Mouse (Mus musculus): ENCODE measurements at regions not wholly inside any gene's neighbourhood (a gene's known extent, or its start where the extent isn't known, plus 50 kb on each side); places are given as distances from the start of the nearest gene placed in this dataset.

GRCm38 (mm10) chr15:86852161-86852870 is 638.1 kb downstream of the Tbc1d22a start:
- H3K4me1 ChIP-seq (ENCODE audit: control insufficient read depth, insufficient read depth), result no peaks in the 10 kb centered on the region
- no peak overlapping the region for H3K27ac ChIP-seq (ENCODE audit: low read depth)
- DNase-seq (ENCODE audit: low spot score) (no peak), ATAC-seq (ENCODE audit: insufficient read depth, low read depth) (no peak)
- H3K9ac ChIP-seq (replicated peaks; ENCODE audit: low read depth, low read length), result no peak overlapping the region
- no peaks in the 10 kb centered on the region for H3K27me3 ChIP-seq (ENCODE audit: control insufficient read depth, insufficient read depth, low read length)
- no peak overlapping the region for H3K4me3 ChIP-seq (ENCODE audit: low read depth, low read length)
- no peaks in the 10 kb centered on the region for H3K9me3 ChIP-seq (replicated peaks; ENCODE audit: control insufficient read depth, low read length)
- TF ChIP-seq EP300 (IDR thresholded peaks at IDR 0.05; ENCODE audit: low read depth), result no peak
- no peak for TF ChIP-seq CTCF (IDR thresholded peaks at IDR 0.05; ENCODE audit: low read depth)
- H3K4me2 ChIP-seq (ENCODE audit: low read depth, low read length), result no peak overlapping the region
- no peaks in the 10 kb centered on the region for H3K36me3 ChIP-seq (replicated peaks; ENCODE audit: control insufficient read depth, insufficient read depth, low read length)
- 43% methylated on average over 11 of the region's 11 CpGs for WGBS

- Histone ChIP-seq H3K4me2 (ENCODE audit: low read depth, low read length) (no peak overlapping the region), H3K27me3 (ENCODE audit: control insufficient read depth, insufficient read depth, low read length) (no peaks in the 10 kb centered on the region), H3K9ac (replicated peaks; ENCODE audit: low read depth, low read length) (no peak overlapping the region), H3K36me3 (replicated peaks; ENCODE audit: control insufficient read depth, insufficient read depth, low read length) (no peaks in the 10 kb centered on the region), H3K4me1 (ENCODE audit: control insufficient read depth, insufficient read depth) (no peaks in the 10 kb centered on the region), H3K9me3 (replicated peaks; ENCODE audit: control insufficient read depth, low read length) (no peaks in the 10 kb centered on the region), H3K4me3 (ENCODE audit: low read depth, low read length) (no peak overlapping the region), H3K27ac (ENCODE audit: low read depth) (no peak overlapping the region)
- ATAC-seq (ENCODE audit: insufficient read depth, low read depth) (no peak), DNase-seq (ENCODE audit: low spot score) (no peak)
- 7% methylated on average over 3 of the region's 3 CpGs for WGBS
- TF ChIP-seq CTCF (IDR thresholded peaks at IDR 0.05; ENCODE audit: low read depth) (no peak), EP300 (IDR thresholded peaks at IDR 0.05; ENCODE audit: low read depth) (no peak)
Observed at GRCm38 (mm10) chr15:86858356-86858906, 644.2 kb downstream of the Tbc1d22a start.

GRCm38 (mm10) chr15:86875721-86876309 is 661.6 kb downstream of the Tbc1d22a start:
- ATAC-seq (ENCODE audit: insufficient read depth, low read depth) (no peak), DNase-seq (ENCODE audit: low spot score) (no peak)
- no peak for TF ChIP-seq EP300 (IDR thresholded peaks at IDR 0.05; ENCODE audit: low read depth)
- TF ChIP-seq CTCF (IDR thresholded peaks at IDR 0.05; ENCODE audit: low read depth), result no peak
- Histone ChIP-seq H3K36me3 (replicated peaks; ENCODE audit: control insufficient read depth, insufficient read depth, low read length) (no peaks in the 10 kb centered on the region), H3K4me1 (ENCODE audit: control insufficient read depth, insufficient read depth) (no peaks in the 10 kb centered on the region), H3K9ac (replicated peaks; ENCODE audit: low read depth, low read length) (no peak overlapping the region), H3K27ac (ENCODE audit: low read depth) (no peak overlapping the region), H3K9me3 (replicated peaks; ENCODE audit: control insufficient read depth, low read length) (no peaks in the 10 kb centered on the region), H3K4me2 (ENCODE audit: low read depth, low read length) (no peak overlapping the region), H3K27me3 (ENCODE audit: control insufficient read depth, insufficient read depth, low read length) (no peaks in the 10 kb centered on the region), H3K4me3 (ENCODE audit: low read depth, low read length) (no peak overlapping the region)
- 6% methylated on average over 7 of the region's 7 CpGs for WGBS

GRCm38 (mm10) chr15:86896974-86897373 is 647.1 kb upstream of the Fam19a5 start:
- no peaks in the 10 kb centered on the region for H3K27me3 ChIP-seq (ENCODE audit: control insufficient read depth, insufficient read depth, low read length)
- no peak overlapping the region for H3K27ac ChIP-seq (ENCODE audit: low read depth)
- DNase-seq (ENCODE audit: low spot score) (no peak), ATAC-seq (ENCODE audit: insufficient read depth, low read depth) (no peak)
- no peak overlapping the region for H3K4me2 ChIP-seq (ENCODE audit: low read depth, low read length)
- H3K36me3 ChIP-seq (replicated peaks; ENCODE audit: control insufficient read depth, insufficient read depth, low read length), result no peaks in the 10 kb centered on the region
- H3K4me3 ChIP-seq (ENCODE audit: low read depth, low read length), result no peak overlapping the region
- H3K9ac ChIP-seq (replicated peaks; ENCODE audit: low read depth, low read length), result no peak overlapping the region
- no peaks in the 10 kb centered on the region for H3K9me3 ChIP-seq (replicated peaks; ENCODE audit: control insufficient read depth, low read length)
- no peaks in the 10 kb centered on the region for H3K4me1 ChIP-seq (ENCODE audit: control insufficient read depth, insufficient read depth)
- no peak for TF ChIP-seq CTCF (IDR thresholded peaks at IDR 0.05; ENCODE audit: low read depth)
- TF ChIP-seq EP300 (IDR thresholded peaks at IDR 0.05; ENCODE audit: low read depth), result no peak
- WGBS, result 34% methylated on average over 6 of the region's 6 CpGs

- WGBS, result 78% methylated on average over 1 of the region's 1 CpGs
- no peaks in the 10 kb centered on the region for H3K27me3 ChIP-seq (ENCODE audit: control insufficient read depth, insufficient read depth, low read length)
Observed at GRCm38 (mm10) chr15:86899961-86900360, 644.1 kb upstream of the Fam19a5 start.

More at GRCm38 (mm10) chr15:86899961-86900360, 644.1 kb upstream of the Fam19a5 start:
- no peaks in the 10 kb centered on the region for H3K4me1 ChIP-seq (ENCODE audit: control insufficient read depth, insufficient read depth)
- TF ChIP-seq EP300 (IDR thresholded peaks at IDR 0.05; ENCODE audit: low read depth) (no peak), CTCF (IDR thresholded peaks at IDR 0.05; ENCODE audit: low read depth) (no peak)
- ATAC-seq (ENCODE audit: insufficient read depth, low read depth) (no peak), DNase-seq (ENCODE audit: low spot score) (no peak)
- no peaks in the 10 kb centered on the region for H3K36me3 ChIP-seq (replicated peaks; ENCODE audit: control insufficient read depth, insufficient read depth, low read length)
- no peak overlapping the region for H3K27ac ChIP-seq (ENCODE audit: low read depth)
- no peak overlapping the region for H3K4me3 ChIP-seq (ENCODE audit: low read depth, low read length)
- no peak overlapping the region for H3K9ac ChIP-seq (replicated peaks; ENCODE audit: low read depth, low read length)
- no peak overlapping the region for H3K4me2 ChIP-seq (ENCODE audit: low read depth, low read length)
- H3K9me3 ChIP-seq (replicated peaks; ENCODE audit: control insufficient read depth, low read length), result no peaks in the 10 kb centered on the region

Data from heart, postnatal 0 days (tissue).